Mouse (Mus musculus): ENCODE data around the gene Irgc1. TPM values are rescaled to one million over a fixed set of nuclear protein-coding genes. Genes with fewer than 3 reads are reported as not detected.

Irgc1 gene
- total RNA-seq, 4 experiments from 2014 or later: 0.21 TPM; not detected in 3

DNA sequence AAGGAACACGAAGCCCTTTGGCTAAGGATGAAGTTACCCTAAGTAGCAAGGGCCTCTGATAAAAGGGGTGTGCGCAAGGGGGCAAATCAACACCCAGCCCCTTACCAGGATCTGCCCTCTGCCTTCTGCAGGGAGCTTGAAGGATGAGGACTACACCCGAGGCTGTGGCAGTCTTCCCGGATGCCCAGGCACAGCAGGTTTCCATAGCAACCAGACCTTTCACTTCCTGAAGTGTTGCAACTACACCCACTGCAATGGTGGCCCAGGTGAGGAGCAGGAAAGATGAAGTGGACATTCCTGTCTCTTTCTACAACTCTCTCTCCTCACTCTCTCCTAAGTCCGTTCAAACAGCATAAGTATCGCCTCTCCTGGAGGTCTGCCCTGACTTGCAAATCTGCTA lies 20.3 kb upstream of the Irgc1 start:
- DNase-seq (ENCODE audit: low spot score in 2 of 2): no peak

DNA sequence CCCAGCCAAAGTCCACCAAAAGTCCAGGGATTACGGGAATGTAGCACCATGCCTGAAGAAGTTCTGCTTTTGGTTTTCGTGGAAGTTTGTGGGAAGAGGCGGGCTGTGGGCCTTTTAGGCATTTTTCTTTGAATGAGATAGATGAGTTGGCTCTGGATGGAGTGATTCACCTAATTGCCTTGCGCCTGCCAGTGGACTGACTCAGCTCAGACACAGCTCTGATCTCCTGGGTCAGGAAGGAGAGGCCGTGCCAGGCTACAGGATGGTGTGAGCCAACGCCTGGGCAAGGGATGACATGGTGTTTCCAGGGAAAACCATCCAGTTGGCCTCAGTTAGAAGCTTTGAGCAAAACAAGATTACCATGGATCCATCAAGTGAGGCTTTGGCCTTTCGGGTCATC lies 18.3 kb upstream of the Irgc1 start:
- DNase-seq (ENCODE audit: low spot score in 2 of 2): no peak

DNA sequence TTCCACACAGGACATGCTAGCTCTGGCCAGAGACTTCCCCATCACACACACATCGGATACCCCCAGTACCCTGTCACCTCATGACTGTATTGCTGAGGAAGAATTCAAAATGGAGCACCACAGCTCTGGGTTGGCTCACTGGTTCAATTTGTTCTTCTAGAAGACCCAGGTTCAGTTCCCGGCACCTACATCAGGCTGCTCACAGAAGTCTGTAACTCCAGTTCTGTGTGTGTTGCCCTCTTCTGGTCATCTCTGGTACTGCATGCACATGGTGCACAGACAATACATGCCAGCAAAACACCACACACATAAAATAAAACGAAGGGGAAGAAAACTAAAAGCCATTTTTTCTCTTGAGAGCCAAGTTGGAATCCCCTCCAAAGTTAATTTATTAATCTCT lies 17.0 kb upstream of the Irgc1 start:
- no peak for DNase-seq (ENCODE audit: low spot score in 2 of 2)

DNA sequence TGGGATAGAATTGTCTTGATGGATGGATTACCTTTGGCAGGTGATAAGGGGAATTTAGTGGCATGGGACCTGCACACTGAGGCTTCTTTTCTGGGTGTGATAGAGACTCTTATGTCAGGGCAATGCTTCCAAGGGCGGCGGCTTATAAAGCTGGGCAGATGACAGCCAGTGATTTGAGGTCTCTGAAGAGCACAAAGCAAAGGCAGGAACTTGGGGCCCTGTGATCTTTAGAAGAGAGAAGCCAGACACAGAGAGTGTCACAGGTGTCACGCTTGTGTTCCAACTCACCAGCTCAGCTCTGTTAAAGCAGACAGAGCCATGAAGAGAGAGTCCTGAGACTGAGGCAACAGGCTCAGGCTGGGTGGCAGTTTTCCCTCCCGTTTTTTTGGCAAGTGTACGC lies 15.8 kb upstream of the Irgc1 start:
- DNase-seq (ENCODE audit: low spot score in 2 of 2): no peak

DNA sequence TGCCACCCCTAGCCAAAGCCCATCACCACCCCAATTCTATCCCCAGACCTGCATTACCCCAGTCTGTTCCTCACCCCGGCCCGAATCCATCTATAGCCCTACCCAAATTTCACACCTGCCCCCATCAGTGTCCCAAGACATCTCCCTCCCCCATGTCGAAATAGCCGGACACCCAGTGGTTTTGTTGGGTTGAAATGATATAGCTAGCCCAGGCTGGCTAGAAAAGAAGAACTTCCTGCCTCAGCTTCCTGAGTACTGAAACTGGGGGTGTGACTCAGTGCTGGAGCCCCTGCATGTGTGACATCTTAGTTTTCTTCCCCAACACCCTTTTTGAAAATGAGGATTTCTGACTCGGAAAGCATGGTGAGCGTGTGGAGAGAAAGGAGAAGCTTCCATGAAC lies 14.7 kb upstream of the Irgc1 start:
- no peak for DNase-seq (ENCODE audit: low spot score in 2 of 2)

DNA sequence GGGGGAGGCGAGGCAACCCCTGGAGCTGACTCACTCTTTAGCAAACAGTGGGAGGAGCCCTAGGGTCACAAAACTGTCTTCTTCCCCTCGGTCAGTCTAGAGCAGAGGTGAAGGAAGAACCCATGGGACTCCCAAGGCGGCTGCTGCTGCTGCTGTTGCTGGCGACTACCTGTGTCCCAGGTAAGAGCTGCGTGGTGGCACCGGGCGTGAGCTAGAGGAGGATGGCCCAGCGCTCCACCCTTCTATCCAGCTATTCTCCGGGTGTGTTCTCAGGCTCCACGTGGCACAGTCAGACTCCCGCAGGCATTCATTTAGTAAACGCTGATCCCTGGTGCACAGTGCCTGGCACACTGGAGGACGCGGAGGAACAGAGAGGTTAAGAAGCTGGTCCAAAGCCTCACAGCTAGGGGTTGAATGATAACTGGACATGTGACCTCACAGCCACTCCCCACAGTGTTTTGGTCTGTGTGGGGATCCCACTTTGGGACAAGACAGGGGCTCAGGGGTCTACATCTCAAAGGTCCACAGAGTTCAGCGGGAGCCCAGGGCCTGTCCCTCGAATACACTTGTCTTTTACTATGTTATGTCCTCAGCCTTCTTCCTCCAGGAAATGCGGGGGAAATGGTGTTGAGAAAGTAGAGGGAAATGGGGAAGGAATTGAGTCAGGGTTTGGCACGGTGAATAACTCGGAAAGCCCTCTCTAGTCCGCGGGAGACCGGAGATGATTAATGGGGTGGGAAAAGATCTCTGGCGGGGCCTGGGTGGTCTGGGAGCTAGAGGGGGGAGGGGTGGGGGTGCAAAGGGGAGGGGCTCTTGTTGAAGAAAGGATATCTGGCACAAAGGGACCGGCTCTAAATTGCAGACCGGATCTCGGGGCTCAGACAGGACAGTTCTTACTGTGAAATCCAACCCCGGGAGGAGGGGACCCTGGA lies 10.6 kb upstream of the Irgc1 start, which contains the start of gene Plaur:
Plaur (plus strand) TSS at position 97 of the 932 bp plus-strand sequence.
- DNase-seq (ENCODE audit: low spot score in 2 of 2): no peak

DNA sequence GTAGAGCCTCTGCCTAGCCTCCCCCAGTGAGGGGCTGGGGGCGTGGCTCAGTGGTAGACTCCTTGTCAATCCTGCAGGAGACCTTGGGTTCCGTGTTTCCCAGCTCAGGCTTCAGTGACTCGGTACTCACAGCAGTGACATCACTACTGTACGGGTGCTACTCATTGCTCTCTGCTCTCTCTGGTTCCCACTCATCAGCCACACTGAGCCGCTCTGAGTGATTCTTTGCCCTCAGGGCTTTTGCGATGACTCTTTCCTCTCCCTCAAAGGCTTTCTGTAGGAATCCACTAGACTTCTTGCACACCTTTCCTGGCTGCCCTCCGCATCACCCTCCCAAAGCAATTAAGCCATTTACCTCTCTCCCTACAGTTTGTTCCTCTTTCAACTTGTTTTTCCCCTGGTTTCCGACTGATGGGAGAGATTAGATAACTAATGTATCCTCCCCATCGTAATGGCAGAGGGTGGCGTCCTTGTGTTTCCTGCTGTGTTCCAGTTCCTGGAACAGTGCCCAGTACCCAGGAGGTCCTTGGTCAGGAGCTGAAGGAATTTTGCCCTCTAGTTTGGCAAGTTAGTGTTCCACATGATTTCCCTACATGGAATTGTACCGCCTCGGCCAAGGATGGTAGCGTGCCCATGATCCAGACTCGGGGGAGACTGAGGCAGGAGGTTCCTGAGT lies 9.4 kb upstream of the Irgc1 start:
- no peak for DNase-seq (ENCODE audit: low spot score in 2 of 2)

DNA sequence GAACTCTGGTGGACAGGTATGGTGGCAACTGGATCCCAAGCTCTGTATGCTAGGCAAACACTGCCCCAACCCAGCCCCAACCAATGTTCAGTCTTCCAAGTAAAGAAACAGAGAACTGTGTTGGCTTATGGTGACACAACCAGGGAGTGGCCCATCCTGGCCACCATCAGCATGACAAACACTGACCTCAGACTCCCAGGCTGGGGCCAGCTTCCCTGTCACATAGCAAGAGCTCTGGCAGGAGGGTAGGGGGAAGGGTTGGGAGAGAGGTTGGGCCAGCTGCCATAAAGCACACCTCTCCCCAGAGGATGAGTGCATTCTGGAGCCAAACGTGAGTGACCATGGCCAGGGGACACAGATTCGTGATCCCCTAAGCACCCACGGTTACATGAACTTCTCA lies 7.7 kb upstream of the Irgc1 start:
- DNase-seq (ENCODE audit: low spot score in 2 of 2): no peak

DNA sequence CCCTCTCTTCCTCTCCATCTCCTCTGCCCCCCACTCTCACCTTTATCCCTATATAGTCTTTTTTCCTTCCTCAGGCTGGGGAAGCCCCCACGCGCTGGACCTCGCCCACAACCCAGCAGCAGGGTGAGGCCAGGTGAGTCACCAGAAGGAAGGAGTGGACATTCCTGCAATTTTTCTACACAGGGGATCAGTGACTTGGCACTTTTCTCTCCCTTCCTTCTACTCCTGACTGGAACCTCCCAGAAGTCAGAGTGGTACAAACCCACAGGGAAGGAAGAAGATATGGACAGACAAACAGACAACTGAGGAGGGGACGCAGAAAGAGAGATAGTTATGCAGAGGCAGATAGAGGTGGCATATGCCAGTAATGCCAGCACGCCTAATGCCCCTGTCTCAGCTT lies 7.3 kb upstream of the Irgc1 start:
- DNase-seq (ENCODE audit: low spot score in 2 of 2): no peak

DNA sequence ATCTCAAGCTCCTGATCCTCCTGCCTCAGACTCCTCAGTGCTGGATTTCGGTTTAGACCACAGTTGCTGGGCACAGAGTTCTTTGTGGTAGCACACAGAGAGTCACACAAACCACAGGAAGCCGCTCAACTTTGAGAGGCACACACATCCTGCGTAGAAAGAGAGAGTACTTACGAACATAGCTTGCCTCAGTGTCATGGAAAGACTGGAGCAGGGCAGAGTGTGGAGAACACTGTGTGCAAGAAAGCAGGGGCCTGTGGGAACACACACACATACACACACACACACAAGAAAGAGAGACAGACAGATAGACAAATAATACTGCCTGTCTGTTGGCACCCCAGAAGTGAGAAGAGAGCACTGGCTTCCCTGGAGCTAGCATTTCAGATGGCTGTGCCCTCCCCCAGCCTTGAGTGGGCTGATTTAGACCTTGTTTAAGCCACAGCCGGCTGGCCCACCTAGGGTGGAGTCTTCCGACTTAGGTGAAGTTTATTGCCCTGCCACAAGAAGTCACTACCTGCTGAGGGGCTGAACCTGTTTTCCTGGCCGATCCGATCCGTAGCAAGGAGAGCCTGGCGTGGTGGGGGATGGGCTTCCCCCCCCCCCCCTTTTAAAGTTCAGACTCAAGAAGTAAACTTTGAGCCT lies 5.8 kb upstream of the Irgc1 start:
- DNase-seq (ENCODE audit: low spot score in 2 of 2): no peak

DNA sequence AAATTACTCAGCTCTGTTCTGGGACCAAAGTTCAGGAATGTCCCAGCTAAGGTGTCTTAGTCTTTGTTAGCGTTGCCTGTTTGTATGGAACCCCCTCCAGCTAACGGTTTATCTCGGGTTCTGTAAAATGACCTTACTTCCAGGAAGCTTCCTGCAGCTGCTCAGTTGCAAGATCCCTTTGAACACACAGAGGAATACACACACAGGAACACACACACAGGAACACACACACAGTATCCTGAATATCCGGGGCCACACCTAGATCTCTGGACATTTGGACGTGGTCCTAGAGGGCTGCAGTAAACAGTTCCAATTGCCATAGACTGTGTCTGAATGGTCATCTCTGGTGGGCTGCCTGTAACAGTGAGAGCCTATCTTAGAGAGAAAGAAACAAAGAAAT lies 3.6 kb upstream of the Irgc1 start:
- DNase-seq (ENCODE audit: low spot score in 2 of 2): no peak

DNA sequence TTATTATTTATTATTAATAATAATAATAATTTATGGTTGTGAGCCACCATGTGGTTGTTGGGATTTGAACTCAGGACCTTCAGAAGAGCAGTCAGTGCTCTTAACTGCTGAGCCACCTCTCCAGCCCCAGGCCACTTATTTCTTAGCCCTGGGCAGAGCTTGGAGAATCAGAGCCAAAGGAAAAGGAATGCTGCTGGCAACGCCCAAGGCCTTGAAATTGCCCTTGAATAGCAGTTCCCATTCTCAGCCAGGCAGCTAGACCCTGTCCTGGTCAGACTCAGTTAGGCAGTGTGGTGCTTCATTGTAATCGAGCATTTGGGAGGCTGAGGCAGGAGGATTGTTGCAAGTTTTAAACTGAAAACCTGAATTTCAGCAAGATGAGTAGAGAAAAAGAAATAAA lies 2.1 kb upstream of the Irgc1 start:
- DNase-seq (ENCODE audit: low spot score in 2 of 2): no peak

DNA sequence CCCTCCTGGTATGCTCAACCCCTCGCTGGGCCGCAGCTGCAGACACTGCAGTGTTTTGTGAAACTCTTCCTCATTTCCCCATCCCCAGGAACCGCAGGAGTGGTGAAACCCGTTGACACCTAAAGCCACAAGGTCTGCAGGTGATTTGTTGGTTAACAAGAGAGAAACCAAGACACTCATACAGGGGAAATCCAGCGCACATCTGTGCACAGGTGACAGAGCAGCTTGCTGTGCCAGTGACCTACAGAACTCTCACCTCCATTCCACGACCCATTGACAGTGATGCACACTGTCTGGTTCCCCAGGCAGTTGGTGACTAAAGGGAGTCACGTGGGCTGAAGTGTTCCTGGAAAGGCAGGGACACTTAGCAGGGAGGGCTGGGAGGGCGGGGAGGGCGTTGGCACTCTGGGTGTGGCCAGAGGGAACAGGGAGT lies 1.5 kb downstream of the Irgc1 start:
- DNase-seq (ENCODE audit: low spot score in 2 of 2): no peak

DNA sequence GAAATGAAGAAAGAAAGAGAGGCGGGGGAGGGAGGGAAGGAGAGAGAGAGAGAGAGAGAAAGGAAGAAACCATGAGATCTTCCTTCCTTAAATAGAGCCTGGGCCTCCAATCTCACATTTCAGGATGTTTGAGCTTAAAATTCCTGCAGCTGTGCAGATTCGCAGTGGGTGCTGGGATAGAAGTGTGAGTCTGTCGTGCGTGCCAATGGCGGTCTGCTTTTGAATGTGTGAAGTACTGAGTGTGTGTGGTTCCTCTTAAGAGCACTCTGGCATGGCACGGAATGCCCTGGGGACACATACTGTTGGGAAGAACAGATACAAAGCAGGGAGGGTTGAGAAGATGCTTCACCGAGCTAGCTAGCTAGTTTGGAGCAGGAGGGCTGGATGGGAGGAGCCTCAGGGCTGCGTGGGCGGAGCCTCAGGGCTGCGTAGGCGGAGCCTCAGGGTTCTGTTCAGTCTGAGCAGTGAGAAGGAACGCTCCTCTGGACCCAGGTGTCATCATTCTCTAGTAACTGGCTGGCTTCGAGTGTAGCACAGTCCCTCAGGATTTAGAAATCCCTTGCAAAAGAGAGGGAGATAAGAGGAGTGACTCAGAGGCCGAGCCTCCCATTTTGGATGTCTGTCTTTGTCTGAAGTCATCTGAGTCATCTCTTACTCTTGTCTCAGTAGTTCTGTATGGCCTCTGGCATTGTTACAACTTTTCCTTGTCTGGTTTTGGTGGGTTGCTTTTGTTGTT lies 3.1 kb downstream of the Irgc1 start:
- DNase-seq (ENCODE audit: low spot score in 2 of 2): no peak

DNA sequence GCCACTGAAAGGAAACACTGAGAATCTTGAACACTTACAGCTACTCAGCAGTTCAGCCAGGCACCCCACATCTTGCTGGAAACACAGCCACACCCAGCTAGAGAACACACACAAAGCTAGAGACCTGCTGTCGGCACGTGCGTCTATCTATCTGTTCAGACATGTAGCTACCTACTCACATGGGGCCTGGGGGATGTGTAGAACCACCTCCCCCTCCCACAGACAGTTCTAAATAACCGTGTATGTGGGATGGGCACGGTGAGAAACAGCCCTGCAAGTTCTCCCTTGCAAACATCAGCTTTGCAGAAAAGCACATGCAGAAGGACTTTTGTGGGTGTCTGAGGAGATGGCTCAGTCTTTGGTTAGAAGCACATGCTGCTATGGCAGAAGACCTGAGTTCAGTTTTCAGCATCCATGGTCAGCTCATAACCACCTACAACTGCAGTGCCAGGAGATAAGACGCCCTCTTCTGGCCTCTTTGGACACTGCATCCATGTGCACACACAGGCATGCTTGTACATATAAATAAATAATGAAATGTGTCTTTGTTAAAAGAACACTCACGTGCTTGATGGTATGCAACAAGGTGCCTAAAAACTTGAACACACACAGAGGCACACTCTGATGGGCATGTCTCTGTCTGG lies 5.3 kb downstream of the Irgc1 start:
- DNase-seq (ENCODE audit: low spot score in 2 of 2): peak in 1 of 2 experiments; percentile 84

DNA sequence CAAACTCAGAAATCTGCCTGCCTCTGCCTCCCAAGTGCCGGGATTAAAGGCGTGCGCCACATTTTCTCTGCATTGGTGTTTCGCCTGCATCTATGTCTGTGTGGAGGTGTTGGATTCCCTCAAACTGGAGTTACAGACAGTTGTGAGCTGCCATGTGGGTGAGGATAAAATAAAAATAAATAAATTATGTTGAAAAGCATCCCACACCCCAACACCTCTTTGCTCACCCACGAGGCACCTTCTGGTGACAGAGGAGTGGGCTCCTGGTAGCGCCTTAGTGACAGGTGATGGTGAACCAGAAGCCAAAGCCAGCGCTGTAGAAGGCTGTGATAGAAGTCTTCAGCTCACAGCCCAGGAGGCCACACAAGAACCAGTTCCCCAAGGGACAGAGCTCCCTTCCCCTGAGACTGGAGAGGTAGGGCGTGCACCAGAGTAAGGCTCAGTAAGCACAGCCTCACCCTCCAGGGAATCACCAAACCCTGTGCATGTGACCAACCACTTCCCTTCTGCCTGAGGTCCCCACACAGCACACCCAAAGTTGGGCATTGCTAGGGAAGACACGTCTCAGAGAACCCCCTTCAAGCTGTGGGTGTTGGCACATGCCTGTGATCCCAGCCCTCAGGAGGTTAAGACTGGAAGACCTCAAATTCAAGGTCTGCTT lies 6.7 kb downstream of the Irgc1 start:
- DNase-seq (ENCODE audit: low spot score in 2 of 2): no peak

DNA sequence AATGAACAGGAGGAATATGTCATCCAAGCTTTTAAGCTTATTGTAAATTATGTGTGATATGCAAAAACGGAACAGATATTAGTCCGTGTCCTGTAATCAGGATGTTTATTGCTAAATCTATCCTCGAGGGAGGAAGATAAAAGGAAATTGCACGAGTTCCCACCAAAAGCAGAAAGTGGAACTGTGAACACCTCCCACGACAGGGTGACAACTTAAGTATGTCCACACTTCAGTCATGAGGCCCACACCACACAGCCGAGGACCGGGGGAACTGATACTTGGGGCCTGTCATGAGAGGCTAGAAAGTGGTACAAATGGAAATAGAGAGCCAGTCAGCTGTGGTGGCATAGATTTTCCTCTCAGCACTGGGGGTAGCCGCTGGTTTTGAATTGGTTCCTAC lies 9.8 kb downstream of the Irgc1 start:
- DNase-seq (ENCODE audit: low spot score in 2 of 2): no peak

DNA sequence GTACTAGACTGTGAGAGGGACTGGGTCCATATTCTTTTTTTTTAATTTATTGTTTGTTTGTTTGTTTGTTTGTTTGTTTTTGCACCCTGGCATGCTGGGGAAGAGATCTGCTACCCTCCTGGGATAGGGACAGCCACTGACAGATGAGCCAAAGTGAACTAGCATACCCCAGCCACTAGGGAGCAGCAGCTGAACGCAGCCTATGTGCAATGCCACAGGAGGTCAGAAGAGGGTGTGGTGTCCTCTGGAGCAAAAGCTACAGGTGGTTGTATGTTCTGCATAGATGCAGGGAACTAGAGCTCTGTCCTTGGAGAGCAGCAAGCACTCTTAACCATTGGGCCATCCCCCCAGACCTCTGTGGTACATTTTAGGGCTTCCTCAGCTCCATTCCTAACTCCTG lies 10.3 kb downstream of the Irgc1 start:
- DNase-seq (ENCODE audit: low spot score in 2 of 2): no peak

DNA sequence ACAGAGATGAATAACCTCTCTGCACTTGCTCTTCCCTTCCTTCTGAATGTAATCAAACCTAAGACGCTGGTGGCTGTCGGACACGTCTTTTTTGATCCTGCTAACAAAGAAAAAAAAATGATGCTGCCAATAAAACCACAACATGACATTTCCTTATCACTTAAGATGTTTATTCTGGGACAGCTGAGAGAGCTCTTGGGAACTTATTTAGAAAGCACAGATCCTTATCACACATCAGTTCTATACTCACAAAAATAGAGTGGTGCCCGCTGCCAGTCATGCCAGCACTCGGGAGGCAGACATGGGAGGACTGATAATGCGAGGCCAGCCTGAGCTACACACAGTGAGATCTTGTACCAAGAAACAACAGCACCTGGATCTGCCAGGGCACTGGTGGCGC lies 12.2 kb downstream of the Irgc1 start:
- no peak for DNase-seq (ENCODE audit: low spot score in 2 of 2)

DNA sequence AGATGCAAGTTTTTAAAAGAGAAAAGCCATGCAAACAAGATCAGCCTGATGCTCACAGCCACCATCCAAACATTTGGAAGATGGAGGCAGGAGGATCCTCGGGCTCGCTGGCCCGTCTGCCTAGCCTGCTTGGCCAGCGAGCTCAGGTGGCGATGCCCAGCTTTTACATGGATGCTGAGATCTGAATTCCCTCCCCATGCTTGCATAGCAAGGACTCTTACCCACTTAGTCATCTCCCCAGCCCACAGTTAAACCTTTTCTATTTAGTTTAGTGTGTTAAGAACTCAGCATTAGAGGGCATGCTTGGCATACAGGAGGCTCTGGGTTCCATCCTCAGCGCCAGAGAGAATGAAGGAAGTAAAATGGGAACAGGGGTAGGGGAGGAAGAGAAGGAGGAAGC lies 12.9 kb downstream of the Irgc1 start:
- DNase-seq (ENCODE audit: low spot score in 2 of 2): no peak

DNA sequence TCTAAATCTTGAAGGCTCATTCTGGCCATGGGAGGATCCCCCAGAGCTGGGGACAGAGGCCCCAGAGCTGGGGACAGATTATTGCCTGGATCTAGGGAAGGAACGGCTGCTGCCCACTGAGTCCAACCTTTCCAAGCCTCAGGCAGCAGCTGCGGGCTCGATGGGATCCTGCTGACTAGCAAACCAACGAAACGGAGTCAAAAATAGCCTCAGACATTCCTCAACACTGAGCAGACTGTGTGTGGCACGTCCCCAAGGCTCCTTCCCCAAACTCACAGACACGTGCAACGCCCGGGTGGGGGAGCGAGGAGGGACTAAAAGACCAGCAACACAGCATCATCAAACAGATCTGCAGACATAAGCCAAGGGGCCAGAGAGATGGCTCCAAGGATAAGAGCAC lies 14.1 kb downstream of the Irgc1 start:
- peak in 1 of 2 experiments; percentile 81 for DNase-seq (ENCODE audit: low spot score in 2 of 2)
